Mouse (Mus musculus): Measurements from ENCODE around the gene Erbb3. TPM values are rescaled to one million over a fixed set of nuclear protein-coding genes. Genes with fewer than 3 reads are reported as not detected.

Gene Erbb3
- polyA plus RNA-seq (2012; rRNA removed) = 0.85 and 5.3 TPM in 2 replicates

DNA sequence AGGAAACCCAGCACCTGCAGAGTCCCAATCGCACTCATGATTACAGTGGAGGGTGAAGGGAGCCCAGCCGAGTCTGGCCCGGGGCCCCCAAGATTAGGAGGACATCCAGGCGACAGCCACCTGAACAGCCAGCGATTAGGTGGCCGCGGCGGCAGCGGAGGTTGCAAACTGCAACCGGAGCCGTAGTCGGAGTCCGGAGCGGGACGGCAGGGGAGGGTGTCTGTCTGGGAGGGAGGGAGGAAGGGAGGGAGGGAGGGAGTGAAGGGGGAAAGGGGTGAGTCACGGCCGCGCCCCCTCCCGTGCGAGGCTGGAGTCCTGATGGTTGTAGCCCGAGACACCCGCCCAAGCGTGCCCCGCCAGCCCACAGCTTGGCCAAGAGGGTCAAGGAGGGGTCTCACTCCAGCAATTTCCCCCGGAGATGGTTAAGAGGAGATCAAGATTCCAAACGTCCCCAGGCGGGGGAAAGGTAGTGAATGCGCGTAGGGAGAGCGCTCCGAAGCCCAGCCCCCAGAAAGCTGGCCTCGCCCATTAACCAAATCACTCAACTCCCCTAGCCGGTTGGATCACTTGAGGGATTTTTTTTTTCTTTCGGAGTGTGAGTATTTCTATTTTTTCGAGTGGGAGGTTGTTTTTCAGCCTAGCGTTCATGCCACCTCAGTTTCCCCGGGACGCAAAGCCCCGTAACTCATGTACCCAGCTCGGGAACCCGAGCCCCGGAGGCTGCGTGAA lies at the start of gene Erbb3:
TSS of gene Erbb3 (minus strand) at position 189 of the 729 bp plus-strand sequence.

GRCm38 (mm10) chr10:128626311-128627310 lies 37.2 kb upstream of the Erbb3 start, which contains the start of gene Rps26:
Rps26 (minus strand) TSS chr10:128626747.

DNA sequence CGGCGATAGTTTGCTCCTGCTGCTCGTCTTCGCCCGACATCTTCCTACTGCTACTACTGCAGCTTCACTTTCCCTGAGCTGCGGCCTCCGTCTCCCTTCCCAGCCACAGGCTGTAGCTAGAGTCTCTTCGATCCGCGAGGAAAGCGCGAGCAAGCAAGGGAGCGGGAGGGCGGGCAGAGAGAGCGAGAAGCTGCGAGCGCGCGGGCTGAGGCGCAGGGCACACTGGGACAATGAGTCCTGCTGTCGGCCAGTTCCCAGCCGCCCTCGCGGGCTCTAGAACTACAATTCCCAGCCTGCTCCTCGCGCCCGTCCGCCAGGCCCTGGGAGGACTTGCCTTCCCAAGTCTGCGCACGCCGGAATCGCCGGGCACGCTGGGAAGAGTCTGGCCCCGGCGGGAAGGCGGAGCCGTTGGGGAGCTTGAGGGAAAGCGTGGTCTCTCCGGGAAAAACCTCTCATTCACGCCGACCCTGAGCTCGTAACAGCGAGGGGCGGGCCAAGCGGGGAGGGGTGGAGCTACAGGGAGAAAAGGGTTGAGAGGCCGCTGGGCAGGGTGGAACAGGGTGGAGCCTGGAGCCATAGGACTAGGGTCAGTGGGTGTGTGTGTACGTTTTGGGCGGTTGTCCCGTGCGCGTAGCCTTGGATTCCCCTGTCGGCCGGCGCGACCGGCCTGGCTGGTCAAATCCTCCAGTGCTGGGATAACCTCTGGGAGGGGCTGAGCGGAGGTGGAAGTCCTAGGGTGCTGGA lies 23.5 kb downstream of the Erbb3 start, which contains the start of gene Pa2g4:
TSS of gene Pa2g4 (minus strand) at position 200 of the 744 bp plus-strand sequence.

DNA sequence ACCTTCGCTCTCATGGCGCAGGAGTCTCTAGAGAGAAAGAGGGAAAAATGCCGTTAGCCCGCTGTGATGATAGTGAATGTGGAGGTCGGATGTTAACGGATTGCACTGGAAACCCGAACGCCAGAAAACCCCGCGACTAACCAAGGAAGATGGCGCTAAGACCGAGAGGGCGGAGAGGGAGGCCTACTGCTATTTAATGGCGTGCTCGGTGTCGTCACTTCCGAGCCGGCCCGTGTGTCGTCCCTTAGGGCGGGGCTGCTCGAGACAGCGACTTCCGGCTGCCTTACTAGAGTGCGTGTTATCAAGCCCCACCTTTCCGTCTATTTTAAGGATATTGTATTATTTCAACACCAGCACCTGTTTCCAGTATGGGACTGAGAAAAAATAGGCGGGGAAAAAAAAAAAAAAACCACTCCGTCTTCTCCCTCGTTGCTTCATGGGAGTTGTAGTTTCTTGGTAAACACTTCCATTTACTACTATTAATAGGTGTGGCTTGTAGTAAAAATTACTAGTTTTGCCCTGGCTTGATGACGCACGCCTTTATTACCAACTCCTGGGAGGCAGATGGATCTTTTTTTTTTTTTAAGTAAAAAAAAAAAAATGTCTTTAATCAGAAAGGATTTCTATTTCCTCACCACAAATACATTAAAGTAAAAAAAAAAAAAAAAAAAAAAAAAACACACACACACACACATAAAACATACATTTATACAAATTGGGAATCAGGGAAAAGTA lies 40.3 kb downstream of the Erbb3 start, which contains the start of gene Rpl41:
TSS of gene Rpl41 (minus strand) at position 359 of the 735 bp plus-strand sequence.

GRCm38 (mm10) chr10:128547361-128548032 lies 42.0 kb downstream of the Erbb3 start, which contains the start of gene Zc3h10:
Zc3h10 (minus strand) TSS chr10:128547774.

GRCm38 (mm10) chr10:128525671-128526308 lies 63.7 kb downstream of the Erbb3 start, which contains the start of gene Esyt1:
Esyt1 (minus strand) TSS chr10:128525871.

Other genes starting within 250 kb of the Erbb3 start
- gene Coq10a, start 220.7 kb downstream of the Erbb3 start, polyA plus RNA-seq (2012; rRNA removed) = 77.1 and 77.4 TPM in 2 replicates
- 47.3 and 49.7 TPM in 2 replicates for gene Ankrd52, start 212.5 kb downstream of the Erbb3 start, polyA plus RNA-seq (2012; rRNA removed)
- 0.10 and 0.28 TPM in 2 replicates for gene Slc39a5, start 188.4 kb downstream of the Erbb3 start, polyA plus RNA-seq (2012; rRNA removed)
- 94.8 and 115 TPM in 2 replicates for gene Nabp2, start 178.2 kb downstream of the Erbb3 start, polyA plus RNA-seq (2012; rRNA removed)
- 62.8 and 67.8 TPM in 2 replicates for gene Rnf41, start 178.0 kb downstream of the Erbb3 start, polyA plus RNA-seq (2012; rRNA removed)
- 361 and 409 TPM in 2 replicates for gene Smarcc2, start 130.4 kb downstream of the Erbb3 start, polyA plus RNA-seq (2012; rRNA removed)
- 1,386 and 1,494 TPM in 2 replicates for gene Myl6, start 95.5 kb downstream of the Erbb3 start, polyA plus RNA-seq (2012; rRNA removed)
- 30.5 and 38.6 TPM in 2 replicates for gene Myl6b, start 91.0 kb downstream of the Erbb3 start, polyA plus RNA-seq (2012; rRNA removed)
- 16.6 and 28.0 TPM in 2 replicates for gene Esyt1, start 63.8 kb downstream of the Erbb3 start, polyA plus RNA-seq (2012; rRNA removed)
- gene Zc3h10, start 41.9 kb downstream of the Erbb3 start, polyA plus RNA-seq (2012; rRNA removed) = 18.2 and 19.1 TPM in 2 replicates
- 3,335 and 3,553 TPM in 2 replicates for gene Rpl41, start 40.3 kb downstream of the Erbb3 start, polyA plus RNA-seq (2012; rRNA removed)
- gene Pa2g4, start 23.7 kb downstream of the Erbb3 start, polyA plus RNA-seq (2012; rRNA removed) = 155 and 169 TPM in 2 replicates
- 1,129 and 1,158 TPM in 2 replicates for gene Rps26, start 37.1 kb upstream of the Erbb3 start, polyA plus RNA-seq (2012; rRNA removed)
- 20.6 and 21.6 TPM in 2 replicates for gene Ikzf4, start 56.3 kb upstream of the Erbb3 start, polyA plus RNA-seq (2012; rRNA removed)
- 11.9 and 12.8 TPM in 2 replicates for gene Suox, start 84.4 kb upstream of the Erbb3 start, polyA plus RNA-seq (2012; rRNA removed)
- 99.1 and 109 TPM in 2 replicates for gene Rab5b, start 106.6 kb upstream of the Erbb3 start, polyA plus RNA-seq (2012; rRNA removed)
- 0.32 and 2.9 TPM in 2 replicates for gene Pmel, start 114.5 kb upstream of the Erbb3 start, polyA plus RNA-seq (2012; rRNA removed)
- gene Cdk2, start 115.4 kb upstream of the Erbb3 start, polyA plus RNA-seq (2012; rRNA removed) = 42.0 and 48.0 TPM in 2 replicates
- gene Dgka, start 155.2 kb upstream of the Erbb3 start, polyA plus RNA-seq (2012; rRNA removed) = 9.1 and 13.5 TPM in 2 replicates
- 67.1 and 67.8 TPM in 2 replicates for gene Pym1, start 158.2 kb upstream of the Erbb3 start, polyA plus RNA-seq (2012; rRNA removed)
- 0.69 and 0.94 TPM in 2 replicates for gene Mmp19, start 201.3 kb upstream of the Erbb3 start, polyA plus RNA-seq (2012; rRNA removed)
- 27.9 and 30.6 TPM in 2 replicates for gene Dnajc14, start 214.4 kb upstream of the Erbb3 start, polyA plus RNA-seq (2012; rRNA removed)
- 25.4 and 29.3 TPM in 2 replicates for gene Tmem198b, start 214.7 kb upstream of the Erbb3 start, polyA plus RNA-seq (2012; rRNA removed)
- 110 and 120 TPM in 2 replicates for gene Sarnp, start 227.7 kb upstream of the Erbb3 start, polyA plus RNA-seq (2012; rRNA removed)
- 28.1 and 30.3 TPM in 2 replicates for gene Ormdl2, start 232.0 kb upstream of the Erbb3 start, polyA plus RNA-seq (2012; rRNA removed)

Data from central nervous system, embryonic 14 days (tissue).